Mouse (Mus musculus): Measurements from ENCODE around the gene Cxcl16. TPM values are rescaled to one million over a fixed set of nuclear protein-coding genes. Genes with fewer than 3 reads are reported as not detected.

Cxcl16 gene
- total and polyA plus RNA-seq, 3 experiments: not detected

GRCm38 (mm10) chr11:70451797-70452498 is 7.8 kb downstream of the Cxcl16 start, which contains the start of gene Med11 (continued):
- peak; percentile 84 to 90 for TF ChIP-seq POLR2A (IDR thresholded peaks at IDR 0.05; ENCODE audit: control insufficient read depth in 1 of 2, insufficient read depth in 1 of 2, low read depth in 1 of 2, low read length in 2 of 2, poor library complexity in 1 of 2)
- no peak for TF ChIP-seq POLR2AphosphoS5 (IDR thresholded peaks at IDR 0.05; ENCODE audit: borderline replicate concordance, low read depth, low read length)
- TF ChIP-seq MXI1 (IDR thresholded peaks at IDR 0.05; ENCODE audit: low read depth, low read length): peak; percentile 100
- no peak for TF ChIP-seq CHD2 (IDR thresholded peaks at IDR 0.05; ENCODE audit: low read length)

- H3K27me3 ChIP-seq (ENCODE audit: control insufficient read depth in 1 of 2, insufficient read depth in 2 of 2, low read length in 2 of 2): no peaks in the 10 kb centered on the region
- TF ChIP-seq GABPA (IDR thresholded peaks at IDR 0.05; ENCODE audit: low read depth, low read length) (no peak), SIN3A (IDR thresholded peaks at IDR 0.05; ENCODE audit: low read length) (no peak), MAFK (IDR thresholded peaks at IDR 0.05; ENCODE audit: borderline replicate concordance, low read depth, low read length) (no peak)
- no peak overlapping the region for H3K4me3 ChIP-seq (ENCODE audit: control insufficient read depth in 1 of 2, insufficient read depth in 1 of 2, low read depth in 2 of 2, low read length in 2 of 2)
- H3K36me3 ChIP-seq (ENCODE audit: control insufficient read depth in 1 of 2, insufficient read depth in 2 of 2, low read length in 2 of 2): peaks cover 0 to 39% of the 10 kb centered on the region in 2 experiments; a peak in 2 of 4 replicates
- H3K27ac ChIP-seq (ENCODE audit: control insufficient read depth, low read depth, low read length): no peak overlapping the region
- H3K9ac ChIP-seq (ENCODE audit: control insufficient read depth, low read depth, low read length, poor library complexity, severe bottlenecking): no peak overlapping the region
- H3K79me2 ChIP-seq (ENCODE audit: control insufficient read depth, insufficient read depth, low read length, poor library complexity): peaks cover 6% of the 10 kb centered on the region
- peaks cover 17 to 44% of the 10 kb centered on the region in 2 experiments for H3K4me1 ChIP-seq (ENCODE audit: control insufficient read depth in 1 of 2, insufficient read depth in 2 of 2, low read length in 2 of 2)
- no peaks in the 10 kb centered on the region for H3K9me3 ChIP-seq (replicated peaks; ENCODE audit: insufficient read depth, low read length)
- DNase-seq (ENCODE audit: low read depth, low spot score): no peak
Observed at GRCm38 (mm10) chr11:70450926-70451325, 8.9 kb downstream of the Cxcl16 start.

GRCm38 (mm10) chr11:70447373-70447772 is 12.4 kb downstream of the Cxcl16 start:
- H3K27me3 ChIP-seq (ENCODE audit: control insufficient read depth in 1 of 2, insufficient read depth in 2 of 2, low read length in 2 of 2): no peaks in the 10 kb centered on the region
- peak overlapping the region; percentile 56 for H3K27ac ChIP-seq (ENCODE audit: control insufficient read depth, low read depth, low read length)
- no peaks in the 10 kb centered on the region for H3K9me3 ChIP-seq (replicated peaks; ENCODE audit: insufficient read depth, low read length)
- peaks cover 0 to 24% of the 10 kb centered on the region in 2 experiments; a peak in 2 of 4 replicates for H3K36me3 ChIP-seq (ENCODE audit: control insufficient read depth in 1 of 2, insufficient read depth in 2 of 2, low read length in 2 of 2)
- peaks cover 11 to 43% of the 10 kb centered on the region in 2 experiments for H3K4me1 ChIP-seq (ENCODE audit: control insufficient read depth in 1 of 2, insufficient read depth in 2 of 2, low read length in 2 of 2)
- no peak overlapping the region for H3K4me3 ChIP-seq (ENCODE audit: control insufficient read depth in 1 of 2, insufficient read depth in 1 of 2, low read depth in 2 of 2, low read length in 2 of 2)
- H3K9ac ChIP-seq (ENCODE audit: control insufficient read depth, low read depth, low read length, poor library complexity, severe bottlenecking): peak overlapping the region; percentile 26
- DNase-seq (ENCODE audit: low read depth, low spot score): peak; percentile 87
- peaks cover 2% of the 10 kb centered on the region; the same call in 1 of the 2 replicates for H3K79me2 ChIP-seq (ENCODE audit: control insufficient read depth, insufficient read depth, low read length, poor library complexity)
- peak; percentile 46; the same call in 1 of the 2 replicates for TF ChIP-seq HCFC1 (IDR thresholded peaks at IDR 0.05; ENCODE audit: low read depth, low read length)
- TF ChIP-seq ZC3H11A (IDR thresholded peaks at IDR 0.05; ENCODE audit: low read depth, low read length): no peak
- TF ChIP-seq NRF1 (IDR thresholded peaks at IDR 0.05; ENCODE audit: insufficient read depth, low read depth, low read length, poor library complexity, severe bottlenecking): no peak
- no peak for TF ChIP-seq USF1 (IDR thresholded peaks at IDR 0.05; ENCODE audit: low read depth, low read length)
- no peak for TF ChIP-seq RAD21 (IDR thresholded peaks at IDR 0.05; ENCODE audit: low read depth, low read length)
- TF ChIP-seq CHD1 (IDR thresholded peaks at IDR 0.05; ENCODE audit: low read depth, low read length): no peak; the same call in 1 of the 2 replicates
- no peak for TF ChIP-seq MAZ (IDR thresholded peaks at IDR 0.05; ENCODE audit: low read depth, low read length)
- TF ChIP-seq EP300 (IDR thresholded peaks at IDR 0.05; ENCODE audit: low read depth in 1 of 2, low read length in 2 of 2): no peak
- TF ChIP-seq CHD2 (IDR thresholded peaks at IDR 0.05; ENCODE audit: low read length): no peak
- no peak for TF ChIP-seq POLR2AphosphoS2 (IDR thresholded peaks at IDR 0.05; ENCODE audit: low read length)
- no peak for TF ChIP-seq ZNF384 (IDR thresholded peaks at IDR 0.05; ENCODE audit: low read depth, low read length)
- 0 out of 2 replicates have a peak, but pooled peaks have one; percentile 2 for TF ChIP-seq JUND (IDR thresholded peaks at IDR 0.05; ENCODE audit: low read depth, low read length)
- no peak for TF ChIP-seq MAFK (IDR thresholded peaks at IDR 0.05; ENCODE audit: borderline replicate concordance, low read depth, low read length)
- TF ChIP-seq MYB (IDR thresholded peaks at IDR 0.05; ENCODE audit: low read depth, low read length): no peak
- no peak for TF ChIP-seq MXI1 (IDR thresholded peaks at IDR 0.05; ENCODE audit: low read depth, low read length)
- TF ChIP-seq ELF1 (IDR thresholded peaks at IDR 0.05; ENCODE audit: low read depth, low read length): no peak
- no peak for TF ChIP-seq MEF2A (IDR thresholded peaks at IDR 0.05; ENCODE audit: extremely low read depth, insufficient replicate concordance, low read depth, low read length, poor library complexity, severe bottlenecking)
- no peak for TF ChIP-seq UBTF (IDR thresholded peaks at IDR 0.05; ENCODE audit: borderline replicate concordance, insufficient read depth, low read depth, low read length)
- TF ChIP-seq NELFE (IDR thresholded peaks at IDR 0.05; ENCODE audit: low read depth, low read length): no peak
- TF ChIP-seq CTCF (IDR thresholded peaks at IDR 0.05 in 2 of 3, conservative IDR thresholded peaks at IDR 0.05 in 1 of 3; ENCODE audit: control insufficient read depth in 1 of 3, insufficient read depth in 1 of 3, low read depth in 2 of 3, low read length in 3 of 3, poor library complexity in 1 of 3, severe bottlenecking in 1 of 3): no peak
- TF ChIP-seq SMC3 (IDR thresholded peaks at IDR 0.05; ENCODE audit: low read depth, low read length): no peak
- no peak for TF ChIP-seq GABPA (IDR thresholded peaks at IDR 0.05; ENCODE audit: low read depth, low read length)
- no peak for TF ChIP-seq BHLHE40 (IDR thresholded peaks at IDR 0.05; ENCODE audit: borderline replicate concordance, low read depth, low read length)
- no peak; the same call in 1 of the 2 replicates for TF ChIP-seq ETS1 (IDR thresholded peaks at IDR 0.05; ENCODE audit: low read depth, low read length)
